Mouse (Mus musculus) stomach, embryonic 14.5 days (tissue): Measurements from ENCODE around the gene Intu. TPM values are rescaled to one million over a fixed set of nuclear protein-coding genes. Genes with fewer than 3 reads are reported as not detected.

Source experiments
- ATAC-seq: fragments of 200-750 bp; cut with Nextera tagmentation; 2 replicates; pipeline ENCODE4 v1.8.0; 2017; ENCODE audit warnings: low read depth, moderate TSS enrichment; ENCODE audit not compliant: insufficient number of reproducible peaks, insufficient read depth, low FRiP score
- H3K27ac ChIP-seq: fragments of 300-500 bp; sonication (generic); 2 replicates; pipeline ENCODE4 v1.5.1; 2014; ENCODE audit warnings: mild to moderate bottlenecking, low read length, moderate library complexity, mixed read lengths
- H3K27me3 ChIP-seq: fragments of 300-500 bp; sonication (generic); 2 replicates; pipeline ENCODE4 v1.6.1; 2014; ENCODE audit warnings: low read length, control low read depth, mixed read lengths; ENCODE audit not compliant: control insufficient read depth, insufficient read depth
- H3K36me3 ChIP-seq: fragments of 300-500 bp; sonication (generic); 2 replicates; pipeline ENCODE4 v1.6.1; 2014; ENCODE audit warnings: mild to moderate bottlenecking, control low read depth, low read length, moderate library complexity, mixed read lengths; ENCODE audit not compliant: control insufficient read depth, insufficient read depth
- H3K4me1 ChIP-seq: fragments of 300-500 bp; sonication (generic); 2 replicates; pipeline ENCODE4 v1.6.1; 2014; ENCODE audit warnings: low read length, control low read depth, mixed read lengths; ENCODE audit not compliant: control insufficient read depth, insufficient read depth
- H3K4me2 ChIP-seq: fragments of 300-500 bp; sonication (generic); replicated peaks from 2 replicates; pipeline ENCODE4 v1.6.1; 2014; ENCODE audit warnings: low read depth, low read length, control low read depth
- H3K4me3 ChIP-seq: fragments of 300-500 bp; sonication (generic); 2 replicates; pipeline ENCODE4 v1.5.1; 2014; ENCODE audit warnings: low read depth, low read length, control low read depth
- H3K9ac ChIP-seq: fragments of 300-500 bp; sonication (generic); replicated peaks from 2 replicates; pipeline ENCODE4 v1.6.1; 2014; ENCODE audit warnings: low read depth, mild to moderate bottlenecking, control low read depth, low read length, moderate library complexity, mixed read lengths
- H3K9me3 ChIP-seq: fragments of 300-500 bp; sonication (generic); 2 replicates; pipeline ENCODE4 v1.6.1; 2016; ENCODE audit warnings: low read depth, low read length, control low read depth; ENCODE audit not compliant: control insufficient read depth
- WGBS: fragments of 180-500 bp; shearing (Covaris S2); extraction: QIAGEN DNeasy Blood & Tissue Kit; methylation state at CpG from one replicate; pipeline ENCODE4 v1.1.7; 2014; 5-methylcytosine and 5-hydroxymethylcytosine counted together
- polyA plus RNA-seq: library from polyadenylated mRNA; unstranded; fragments of >200 nt; fragmentation: Nextera tagmentation; extraction: Ambion mirVana; gene quantifications from 2 replicates; pipeline ENCODE4 v1.2.1, GENCODE M21; 2014

Intu gene
- polyA plus RNA-seq, 1 experiment from 2014 or later, result 3.3 TPM

DNA sequence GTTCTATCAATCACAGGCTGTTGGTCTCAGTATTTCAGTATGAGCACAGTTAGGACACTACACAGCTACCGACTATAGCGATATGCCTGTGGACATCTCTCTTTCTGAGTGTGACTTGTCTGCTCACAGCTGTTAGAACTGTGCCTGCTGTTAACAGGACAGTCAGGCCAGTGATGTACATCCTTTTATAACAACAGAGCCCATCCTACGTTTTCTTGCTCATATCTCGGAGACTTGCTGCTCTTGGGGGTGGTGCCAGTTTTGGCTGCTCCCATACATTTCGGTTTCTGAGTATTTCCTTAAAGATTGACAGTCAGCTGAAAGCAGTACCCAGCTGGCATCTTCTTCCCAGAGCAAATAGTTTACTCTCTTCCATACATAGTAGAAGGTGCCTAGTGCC is 125.3 kb downstream of the Intu start:
- no peak overlapping the region for H3K27ac ChIP-seq
- 91% methylated on average over 5 of the region's 5 CpGs for WGBS
- ATAC-seq, result no peak

DNA sequence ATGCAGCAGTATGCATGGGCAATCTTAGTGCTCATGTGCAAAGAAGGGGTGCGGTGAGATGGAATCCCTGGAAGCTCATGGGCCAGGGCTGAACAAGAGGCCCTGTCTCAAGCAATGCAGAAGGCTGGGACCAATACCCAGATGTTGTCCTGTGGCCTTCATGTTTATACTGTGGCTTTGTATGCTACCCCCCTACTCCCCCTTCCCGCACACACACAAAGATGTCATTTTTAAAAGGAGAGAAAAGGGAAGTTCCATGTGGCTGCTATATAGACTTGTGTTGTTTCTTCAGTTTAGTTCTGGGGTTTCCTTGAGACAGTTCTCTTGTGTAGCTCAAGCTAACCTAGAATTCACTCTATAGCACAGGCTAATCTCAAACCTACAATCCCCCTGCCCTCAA is 129.1 kb downstream of the Intu start:
- WGBS, result 100% methylated on average over 2 of the region's 2 CpGs
- no peak overlapping the region for H3K4me3 ChIP-seq
- no peak for ATAC-seq

More for the DNA sequence above, 125.3 kb downstream of the Intu start:
- Histone ChIP-seq H3K4me3 (no peak overlapping the region), H3K27me3 (no peaks in the 10 kb centered on the region), H3K4me2 (no peak overlapping the region), H3K36me3 (peaks cover 4% of the 10 kb centered on the region; the same call in 1 of the 2 replicates), H3K9me3 (no peaks in the 10 kb centered on the region), H3K4me1 (no peaks in the 10 kb centered on the region), H3K9ac (no peak overlapping the region)

DNA sequence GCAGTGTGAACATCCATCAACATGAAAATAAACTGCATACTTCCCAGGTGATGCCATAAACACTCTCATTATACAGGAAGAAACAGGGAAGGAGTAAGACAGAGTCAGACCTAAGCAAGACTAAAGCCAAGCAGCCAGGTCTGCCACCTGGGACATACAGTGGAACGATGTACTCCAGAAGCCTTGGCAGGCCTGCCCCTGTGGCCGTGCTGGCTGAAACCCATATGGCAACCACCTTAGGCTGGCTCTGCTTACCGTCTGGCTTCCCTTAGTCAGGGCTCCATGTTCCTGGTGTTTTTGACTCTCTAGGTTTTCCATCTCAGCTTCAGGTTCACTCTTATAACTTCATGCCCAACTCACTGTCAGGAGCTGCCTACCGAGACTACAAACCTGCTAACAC is 135.0 kb downstream of the Intu start:
- Histone ChIP-seq H3K4me1 (no peaks in the 10 kb centered on the region), H3K9me3 (no peaks in the 10 kb centered on the region), H3K9ac (no peak overlapping the region), H3K4me3 (no peak overlapping the region), H3K27ac (no peak overlapping the region), H3K4me2 (no peak overlapping the region), H3K27me3 (no peaks in the 10 kb centered on the region), H3K36me3 (no peaks in the 10 kb centered on the region; the same call in 1 of the 2 replicates)
- 89% methylated on average over 4 of the region's 4 CpGs for WGBS
- ATAC-seq, result no peak

More for the DNA sequence above, 129.1 kb downstream of the Intu start:
- Histone ChIP-seq H3K4me1 (no peaks in the 10 kb centered on the region), H3K9me3 (no peaks in the 10 kb centered on the region), H3K9ac (no peak overlapping the region), H3K27ac (no peak overlapping the region), H3K4me2 (no peak overlapping the region), H3K27me3 (no peaks in the 10 kb centered on the region), H3K36me3 (peaks cover 1% of the 10 kb centered on the region; the same call in 1 of the 2 replicates)

DNA sequence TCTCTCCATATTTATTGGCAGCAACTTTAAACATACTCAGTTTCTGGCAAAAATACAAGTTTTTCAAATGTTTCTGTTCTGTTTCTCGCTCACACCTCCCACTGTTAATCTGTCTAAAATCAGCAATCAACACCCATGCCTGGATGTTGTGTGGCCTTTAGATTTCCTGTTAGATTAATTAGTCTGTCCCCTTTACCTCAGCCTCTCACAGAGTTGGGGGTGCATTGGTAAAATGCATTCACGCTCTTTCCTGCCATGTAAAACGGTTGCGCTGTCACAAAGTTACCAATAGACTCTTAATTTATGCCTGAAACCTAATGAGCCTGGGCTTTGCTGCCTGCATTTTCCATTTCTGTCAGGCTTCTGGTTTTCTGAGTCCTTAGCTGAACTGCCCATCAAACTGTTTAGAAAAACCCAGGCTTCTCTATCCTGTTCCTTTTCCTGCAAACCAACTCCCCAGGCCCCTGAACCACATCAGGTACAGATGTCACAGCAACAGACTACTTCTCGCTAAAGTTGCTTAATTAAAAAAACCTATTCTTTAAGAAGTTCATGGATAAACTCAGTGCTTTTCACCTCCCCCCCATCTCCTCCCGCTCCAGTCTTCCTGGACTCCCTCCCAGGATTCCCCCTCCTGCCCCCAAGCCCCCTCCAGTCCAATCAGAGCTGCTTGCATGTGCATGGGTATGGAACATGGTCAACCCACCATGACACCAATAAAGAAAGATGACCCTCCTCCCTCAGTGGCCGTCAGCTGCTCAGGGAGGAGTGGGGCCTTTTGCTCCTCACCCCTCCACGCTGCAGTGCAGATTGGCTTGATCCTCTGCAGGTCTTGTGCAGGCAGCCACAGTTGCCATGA is 136.0 kb downstream of the Intu start:
- Histone ChIP-seq H3K4me2 (no peak overlapping the region), H3K27me3 (no peaks in the 10 kb centered on the region), H3K9ac (no peak overlapping the region), H3K36me3 (no peaks in the 10 kb centered on the region; the same call in 1 of the 2 replicates), H3K4me3 (no peak overlapping the region), H3K4me1 (no peaks in the 10 kb centered on the region), H3K9me3 (no peaks in the 10 kb centered on the region), H3K27ac (no peak overlapping the region)
- 77% methylated on average over 8 of the region's 8 CpGs for WGBS
- no peak for ATAC-seq

DNA sequence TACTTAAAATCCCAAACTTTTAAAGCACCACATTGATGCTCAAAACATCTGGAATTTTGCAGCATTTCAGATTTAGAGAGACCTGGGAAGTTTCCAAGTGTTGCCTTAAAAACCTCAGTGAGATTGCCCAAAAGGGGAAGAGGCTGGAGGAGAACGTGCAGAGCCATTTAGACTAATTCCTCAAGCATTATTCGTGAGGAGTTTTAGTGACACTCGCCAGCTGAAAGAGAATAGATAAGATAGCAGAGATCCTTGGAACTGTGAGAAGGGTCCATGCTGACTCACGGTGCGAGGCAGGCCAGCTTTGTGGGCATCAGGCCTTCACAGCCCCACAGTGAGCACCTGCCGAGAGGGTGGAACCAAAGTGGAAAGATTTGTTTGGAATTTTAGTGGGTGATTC is 137.8 kb downstream of the Intu start:
- Histone ChIP-seq H3K36me3 (no peaks in the 10 kb centered on the region; the same call in 1 of the 2 replicates), H3K9ac (no peak overlapping the region), H3K4me2 (no peak overlapping the region), H3K4me1 (no peaks in the 10 kb centered on the region), H3K27ac (no peak overlapping the region), H3K4me3 (no peak overlapping the region), H3K27me3 (no peaks in the 10 kb centered on the region), H3K9me3 (no peaks in the 10 kb centered on the region)
- no peak for ATAC-seq
- WGBS, result 61% methylated on average over 6 of the region's 6 CpGs

DNA sequence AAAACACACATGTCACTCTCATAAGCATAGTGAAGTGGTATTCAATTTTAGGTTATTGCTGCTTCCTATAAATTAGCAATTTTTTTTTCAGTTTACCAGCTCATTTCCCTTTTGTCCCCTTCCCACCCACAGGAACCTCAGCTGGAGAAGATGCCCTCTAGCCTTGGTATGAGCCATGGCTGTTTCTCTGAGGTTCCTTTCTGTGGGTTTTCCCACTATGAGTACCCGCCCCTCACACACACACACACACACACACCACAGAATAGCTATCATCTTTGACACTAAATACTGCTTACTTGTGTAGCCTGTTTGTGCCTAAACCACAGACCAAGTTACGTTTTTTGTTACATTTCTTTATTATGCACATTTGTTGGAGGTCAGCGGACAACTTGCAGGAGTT is 138.3 kb downstream of the Intu start:
- Histone ChIP-seq H3K9me3 (no peaks in the 10 kb centered on the region), H3K9ac (no peak overlapping the region), H3K27me3 (no peaks in the 10 kb centered on the region), H3K4me1 (no peaks in the 10 kb centered on the region), H3K27ac (no peak overlapping the region), H3K36me3 (no peaks in the 10 kb centered on the region; the same call in 1 of the 2 replicates), H3K4me3 (no peak overlapping the region), H3K4me2 (no peak overlapping the region)
- WGBS, result 95% methylated on average over 3 of the region's 3 CpGs
- no peak for ATAC-seq

DNA sequence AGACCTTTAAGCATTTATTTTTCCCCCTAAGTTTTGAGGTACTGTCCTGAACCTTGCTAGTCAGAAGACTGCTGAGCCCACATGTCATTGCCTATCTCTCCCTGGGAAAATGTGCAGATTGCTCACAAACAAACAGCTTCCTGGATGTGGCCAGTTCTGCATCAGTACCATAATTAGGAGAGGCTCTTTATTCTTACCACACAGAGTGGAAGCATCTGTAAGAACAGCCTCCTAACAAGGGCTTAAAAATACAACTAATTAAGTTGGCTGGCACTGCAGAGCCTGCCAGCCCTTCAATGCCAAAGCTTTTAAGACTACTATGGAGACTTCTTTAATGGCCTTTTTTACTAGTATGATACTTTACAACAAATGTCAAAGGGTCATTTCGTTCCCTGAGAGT is 142.4 kb downstream of the Intu start:
- Histone ChIP-seq H3K9ac (no peak overlapping the region), H3K36me3 (no peaks in the 10 kb centered on the region), H3K27me3 (no peaks in the 10 kb centered on the region), H3K4me1 (no peaks in the 10 kb centered on the region), H3K4me2 (no peak overlapping the region), H3K4me3 (no peak overlapping the region), H3K9me3 (no peaks in the 10 kb centered on the region), H3K27ac (no peak overlapping the region)
- ATAC-seq, result no peak
- 65% methylated on average over 1 of the region's 1 CpGs for whole genome bisulfite sequencing

DNA sequence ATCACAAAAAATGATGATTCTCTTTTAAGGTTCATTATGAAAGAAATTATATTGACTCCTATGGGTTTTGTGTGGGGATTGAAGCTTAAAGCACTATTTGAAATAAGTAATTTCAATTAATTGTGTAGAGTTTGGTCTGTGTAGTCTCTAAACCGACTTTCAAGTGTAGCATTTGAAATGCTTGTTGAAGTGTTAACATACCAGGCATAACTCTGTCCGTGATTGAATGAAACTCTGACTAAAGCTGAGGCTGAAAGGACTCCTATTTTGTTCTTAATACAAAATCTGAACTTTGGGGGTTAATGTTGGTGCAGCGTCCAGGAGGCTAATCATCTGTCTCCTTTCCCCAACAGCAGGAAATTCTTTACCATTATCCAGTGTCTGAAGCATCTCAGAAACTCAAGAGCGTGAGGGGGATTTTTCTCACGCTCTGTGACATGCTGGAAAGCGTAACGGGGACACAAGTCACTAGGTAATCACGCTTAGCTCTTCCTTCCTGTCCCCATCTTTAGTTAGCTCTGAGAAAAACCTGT is 143.9 kb downstream of the Intu start:
- Histone ChIP-seq H3K9ac (no peak overlapping the region), H3K36me3 (no peaks in the 10 kb centered on the region), H3K4me3 (no peak overlapping the region), H3K4me1 (no peaks in the 10 kb centered on the region), H3K27me3 (no peaks in the 10 kb centered on the region), H3K4me2 (no peak overlapping the region), H3K9me3 (no peaks in the 10 kb centered on the region), H3K27ac (no peak overlapping the region)
- WGBS, result 36% methylated on average over 8 of the region's 8 CpGs
- ATAC-seq, result no peak
